Mouse (Mus musculus): ENCODE measurements around the gene Inip.

The Inip gene

DNA sequence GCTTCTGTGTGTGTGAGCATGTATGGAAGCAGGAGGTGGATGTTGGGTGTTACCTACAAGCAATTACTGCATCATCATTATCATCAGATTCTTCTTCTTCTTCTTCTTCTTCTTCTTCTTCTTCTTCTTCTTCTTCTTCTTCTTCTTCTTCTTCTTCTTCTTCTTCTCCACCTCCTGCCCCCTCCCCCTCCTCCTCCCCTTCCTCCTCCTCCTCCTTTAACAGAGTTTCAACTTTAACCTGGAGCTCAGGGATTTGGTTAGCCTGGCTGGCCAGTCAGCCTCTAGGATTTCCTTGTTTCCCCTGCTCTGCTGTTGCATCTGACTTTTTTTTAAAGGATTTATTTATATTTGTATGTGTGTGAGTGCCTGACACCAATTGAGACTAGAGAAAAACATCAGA lies at the start of gene Inip:
Gene Inip (minus strand): TSS at position 101 of the 400 bp plus-strand sequence.
- DNase-seq = no peak

DNA sequence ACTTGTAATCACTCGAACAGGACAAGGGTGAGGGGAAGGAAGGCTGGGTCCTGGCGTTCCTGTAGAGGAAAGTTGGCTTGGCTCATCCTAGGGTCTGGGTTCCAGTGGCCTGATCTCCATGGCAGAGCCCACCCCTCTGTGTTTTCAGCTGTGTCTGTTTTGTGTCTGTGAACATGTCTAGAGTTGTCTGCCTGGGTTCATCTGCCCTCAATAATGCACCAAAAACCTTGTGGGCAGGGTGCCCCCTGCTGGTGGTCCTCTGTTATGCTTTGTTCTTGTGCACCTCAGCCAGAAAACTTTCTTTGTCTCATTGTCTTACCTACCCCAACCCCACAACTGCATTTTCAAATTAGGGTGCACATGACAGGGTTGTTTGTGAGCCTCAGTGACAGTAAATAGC lies 48.8 kb upstream of the Inip start:
- DNase-seq = peak; percentile 75

DNA sequence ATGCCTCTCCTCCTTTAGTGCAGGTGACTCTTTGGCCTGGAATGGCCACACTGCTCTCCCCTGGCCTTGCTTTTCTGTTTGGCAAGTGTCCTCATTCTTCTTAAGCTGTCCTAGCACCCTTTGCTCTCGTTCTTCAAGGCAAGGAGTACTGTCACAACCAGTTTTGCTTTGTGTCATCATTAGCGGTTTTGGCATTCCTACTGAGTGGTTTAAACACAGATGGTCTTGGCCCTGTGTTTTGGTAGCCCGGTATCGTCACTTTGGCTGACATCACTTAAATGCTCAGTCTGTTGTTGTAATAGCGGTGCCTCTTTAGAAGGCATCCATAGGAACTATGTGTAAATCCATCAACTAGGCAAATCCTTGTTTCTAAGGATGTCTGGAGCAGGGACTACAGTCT lies 46.1 kb upstream of the Inip start:
- no peak for DNase-seq

DNA sequence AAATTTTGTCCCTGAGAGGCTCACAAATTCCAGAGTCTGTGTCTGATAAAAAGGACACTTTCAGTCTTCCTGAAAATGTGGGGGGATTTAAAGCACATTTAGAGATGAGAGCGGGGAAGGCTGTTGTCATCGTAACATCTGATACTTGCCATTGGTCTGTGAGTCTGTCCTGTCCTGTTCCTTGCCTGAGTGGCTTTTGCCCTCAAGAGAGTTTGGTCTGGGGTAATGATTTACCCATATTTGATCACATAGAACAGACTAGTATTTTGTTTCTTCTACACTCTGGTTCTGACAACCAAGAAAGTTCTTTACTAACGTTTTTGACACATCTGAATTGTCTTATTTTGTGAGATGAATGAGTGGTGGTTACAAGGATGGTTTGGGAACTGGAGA lies 43.9 kb upstream of the Inip start:
- DNase-seq = no peak

DNA sequence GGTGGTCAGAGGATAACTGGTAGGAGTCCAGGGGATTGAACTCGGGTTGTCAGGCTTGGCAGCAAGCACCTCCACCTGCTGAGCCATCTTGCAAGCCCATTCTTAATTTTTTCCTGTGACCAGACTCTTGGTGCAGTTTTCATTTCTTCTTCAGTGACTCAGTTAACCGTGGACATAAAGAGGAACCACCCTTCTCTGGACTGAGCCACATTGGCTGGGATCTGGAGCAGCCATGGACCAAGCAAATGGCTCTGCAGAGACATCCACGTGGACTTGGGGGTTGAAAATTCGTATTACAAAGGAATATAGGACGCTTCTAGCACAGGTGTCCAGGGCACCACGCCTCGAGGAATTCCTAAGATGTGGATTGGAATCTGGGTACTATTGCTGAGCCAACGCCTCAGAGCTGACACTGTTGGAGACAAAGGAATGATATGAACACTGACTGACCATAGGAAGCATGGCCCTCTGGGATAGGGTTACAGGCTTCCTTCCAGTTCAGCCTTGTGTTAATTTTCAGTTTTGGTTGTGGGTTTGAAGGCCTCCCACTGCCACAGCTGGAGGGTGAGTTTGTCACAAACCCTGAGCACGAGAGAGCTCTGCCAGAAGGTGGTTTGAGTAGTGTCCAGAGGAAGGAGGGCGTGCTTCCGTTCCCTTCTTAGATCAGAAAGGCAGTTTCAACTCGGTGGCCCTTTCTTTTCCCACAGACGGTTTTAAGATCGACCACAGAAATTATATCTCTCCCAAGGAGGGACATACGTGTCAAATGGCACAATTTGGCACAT lies 43.3 kb upstream of the Inip start:
- DNase-seq = no peak

DNA sequence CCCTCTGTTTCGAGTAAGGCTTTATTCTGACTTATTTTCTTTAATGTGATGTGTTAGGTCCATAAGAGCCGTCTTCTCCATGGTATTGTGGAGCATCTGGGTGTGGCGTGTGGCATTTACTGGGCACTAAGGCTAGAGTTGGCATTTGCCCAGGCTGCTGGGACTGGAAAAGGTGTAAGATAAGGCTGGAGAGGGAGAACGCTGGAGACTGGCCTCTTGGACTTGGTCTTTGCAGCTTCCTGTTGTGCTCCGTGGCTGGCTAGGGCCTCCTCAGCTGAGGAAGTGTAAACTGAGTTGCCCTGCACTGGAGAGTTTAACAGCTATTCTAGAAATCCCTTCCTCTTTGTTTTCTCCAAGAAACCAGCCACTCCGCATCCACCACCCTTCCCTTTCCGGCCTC lies 36.3 kb upstream of the Inip start:
- no peak for DNase-seq

DNA sequence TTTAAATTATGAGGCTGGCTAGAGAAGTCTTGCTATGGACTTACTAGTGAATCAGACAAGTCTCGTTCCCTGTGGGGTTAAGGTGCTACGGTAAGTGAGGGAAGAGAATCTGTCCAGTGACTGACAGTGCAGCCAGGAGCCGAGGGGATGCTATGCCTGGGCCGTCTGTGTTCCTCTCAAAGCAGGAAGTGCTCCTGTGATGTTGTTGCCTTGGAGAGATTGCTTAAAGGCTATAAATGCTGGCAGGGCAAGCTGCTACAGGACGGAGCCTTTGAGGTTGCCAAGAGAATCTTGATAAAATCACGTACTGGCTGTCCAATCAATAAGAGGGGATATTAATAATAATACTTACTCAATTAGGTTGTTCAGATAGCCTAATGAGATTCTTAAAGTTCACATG lies 31.4 kb upstream of the Inip start:
- DNase-seq = no peak

DNA sequence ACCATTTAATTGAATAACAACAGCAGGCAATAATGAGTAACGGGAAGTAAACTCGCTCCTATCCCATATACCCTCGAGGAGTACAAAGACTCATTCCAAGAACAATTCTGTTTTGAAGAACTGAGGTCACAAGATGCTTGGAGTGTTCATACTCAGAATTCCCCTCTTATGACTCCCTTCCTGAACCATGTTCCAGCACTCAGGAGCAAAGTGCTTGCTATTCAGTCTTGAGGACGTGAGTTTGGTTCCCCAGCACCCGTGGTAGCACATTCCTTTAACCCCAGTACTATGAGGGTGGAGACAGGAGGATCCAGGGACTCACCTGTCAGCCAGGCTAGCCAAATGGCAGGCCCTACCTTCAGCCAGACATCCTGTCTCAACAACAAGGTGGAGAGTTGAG lies 29.6 kb upstream of the Inip start:
- DNase-seq = no peak

DNA sequence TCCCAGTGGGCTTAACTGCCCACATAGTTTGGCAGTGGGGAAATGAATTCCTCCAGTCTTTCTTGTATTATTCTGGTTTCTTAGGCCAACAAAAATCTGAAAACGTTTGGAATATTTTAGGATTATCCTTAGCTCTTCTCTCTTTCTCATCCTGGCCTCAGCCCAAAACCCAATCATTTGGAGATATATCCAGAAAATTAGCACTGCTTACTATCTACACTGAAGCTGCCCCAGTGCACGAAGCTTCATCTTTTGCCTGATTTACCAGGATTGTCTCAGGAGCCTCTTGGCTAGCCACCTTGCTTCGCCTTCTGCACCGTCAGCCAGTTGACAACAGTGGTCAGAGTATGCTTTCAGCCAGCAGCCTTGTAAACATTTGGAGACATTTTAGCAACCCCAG lies 27.7 kb upstream of the Inip start:
- DNase-seq = no peak

DNA sequence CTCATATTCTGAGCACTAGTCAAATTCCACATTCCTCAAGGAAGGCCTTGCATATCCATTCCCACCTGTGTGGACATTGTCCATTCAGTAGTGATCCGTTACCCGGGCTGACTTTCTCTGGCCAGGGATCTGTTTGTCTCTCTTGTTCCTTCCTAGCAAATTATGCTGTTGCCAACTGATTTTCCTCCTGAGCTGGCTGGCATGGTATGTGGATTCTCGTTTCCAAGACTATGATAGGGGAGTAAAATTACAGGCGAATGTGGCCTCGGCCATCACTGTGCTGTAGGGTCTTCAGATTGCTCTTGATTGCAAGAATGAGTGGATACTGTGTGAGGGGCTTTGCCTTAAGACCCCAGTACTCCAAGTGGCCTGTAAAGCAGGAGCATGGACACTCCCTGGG lies 25.0 kb upstream of the Inip start:
- peak; percentile 79 for DNase-seq

DNA sequence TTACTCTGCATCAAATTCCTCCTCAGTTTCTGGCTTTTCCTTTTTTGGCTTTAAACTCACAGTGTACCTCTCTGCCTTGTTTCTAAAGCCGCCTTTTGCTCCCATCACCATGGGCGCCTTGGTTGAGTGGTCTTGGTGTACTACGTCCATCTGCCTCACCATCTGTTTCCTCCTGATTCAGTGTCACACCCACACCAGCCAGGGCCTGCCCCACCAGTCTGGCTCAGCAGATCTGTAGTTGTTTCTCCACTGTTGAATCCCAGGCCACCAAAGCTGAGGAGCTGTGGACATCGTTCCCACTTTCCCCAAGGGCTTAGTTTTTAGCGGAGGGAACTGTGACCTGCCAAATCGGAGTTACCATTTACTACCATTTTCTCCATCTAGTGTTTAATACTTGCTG lies 24.2 kb upstream of the Inip start:
- DNase-seq = peak; percentile 91

DNA sequence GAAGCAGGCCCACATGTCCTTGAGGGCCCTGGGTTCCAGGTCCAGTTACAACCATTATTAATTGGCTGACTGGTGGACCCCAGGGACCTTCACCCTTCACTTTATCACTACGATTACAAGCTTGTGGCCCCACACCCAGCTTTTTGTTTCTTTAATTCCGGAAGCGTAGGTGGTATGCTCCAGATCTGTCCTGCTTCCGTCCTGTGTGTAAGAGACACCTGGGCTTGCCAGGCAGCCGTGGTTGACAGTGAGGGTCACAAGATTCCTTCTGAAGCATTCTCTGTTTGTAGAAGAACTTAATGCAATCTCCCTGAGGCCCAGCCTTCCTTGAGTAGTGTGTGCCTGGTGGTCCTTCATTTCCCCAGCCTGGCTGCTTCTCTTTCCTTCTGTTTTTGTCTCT lies 23.5 kb upstream of the Inip start:
- no peak for DNase-seq

DNA sequence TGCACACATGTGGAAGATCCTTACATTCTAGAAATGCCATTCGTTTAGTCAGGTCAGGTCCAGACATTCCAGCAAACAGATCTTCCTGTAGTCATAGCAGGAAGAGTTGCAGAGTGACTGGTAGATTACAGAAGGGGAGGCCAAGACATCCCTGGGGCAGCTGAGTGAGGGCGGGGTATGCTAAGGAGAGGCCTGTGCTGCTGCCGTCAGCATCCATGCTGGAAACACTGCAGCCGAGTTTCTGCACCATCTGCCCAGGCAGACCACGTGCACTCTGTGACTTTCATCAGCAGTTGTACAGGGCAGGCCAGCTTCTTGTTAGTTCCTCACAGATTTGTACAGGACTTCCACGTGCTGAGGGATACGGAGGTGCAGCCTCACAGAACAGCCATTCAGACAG lies 22.1 kb upstream of the Inip start:
- DNase-seq = peak; percentile 73

DNA sequence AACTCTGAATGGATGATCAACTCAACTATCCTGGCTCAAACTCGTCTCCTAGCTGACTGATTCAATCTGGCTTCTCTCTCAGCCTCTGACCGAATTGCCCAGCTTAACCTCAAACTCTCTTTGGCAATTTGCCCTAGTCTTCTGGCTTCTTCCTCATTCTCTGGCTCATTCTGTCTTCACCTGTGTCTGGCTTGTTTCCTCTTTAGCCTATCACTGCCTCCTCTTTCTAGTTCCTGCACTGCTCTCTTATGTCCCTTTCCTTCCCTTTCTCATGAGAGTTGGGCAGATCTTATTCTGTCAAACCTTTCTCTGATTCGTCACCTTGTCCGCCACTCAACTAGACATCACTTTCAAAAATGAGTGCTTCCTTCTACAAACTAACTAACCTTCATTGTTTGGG lies 20.7 kb upstream of the Inip start:
- no peak for DNase-seq

DNA sequence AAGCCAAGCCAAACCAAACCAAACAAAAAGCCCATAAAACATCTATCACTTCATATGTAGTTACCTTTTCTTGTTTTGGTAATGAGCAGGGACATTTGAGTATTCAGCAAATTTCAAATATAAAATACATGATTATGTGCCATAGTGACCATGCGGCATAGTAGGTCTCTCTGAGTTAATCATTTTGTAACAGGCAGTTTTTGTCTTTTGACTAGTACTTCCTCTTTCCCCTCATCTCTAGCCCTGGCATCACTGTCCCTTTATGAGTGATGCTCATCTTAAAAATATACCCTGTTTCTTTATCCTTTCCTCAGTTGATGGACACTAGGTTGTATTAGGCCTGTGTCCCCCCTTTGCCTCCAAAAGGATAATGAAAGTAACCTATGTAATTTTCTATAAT lies 20.1 kb upstream of the Inip start:
- DNase-seq = no peak

DNA sequence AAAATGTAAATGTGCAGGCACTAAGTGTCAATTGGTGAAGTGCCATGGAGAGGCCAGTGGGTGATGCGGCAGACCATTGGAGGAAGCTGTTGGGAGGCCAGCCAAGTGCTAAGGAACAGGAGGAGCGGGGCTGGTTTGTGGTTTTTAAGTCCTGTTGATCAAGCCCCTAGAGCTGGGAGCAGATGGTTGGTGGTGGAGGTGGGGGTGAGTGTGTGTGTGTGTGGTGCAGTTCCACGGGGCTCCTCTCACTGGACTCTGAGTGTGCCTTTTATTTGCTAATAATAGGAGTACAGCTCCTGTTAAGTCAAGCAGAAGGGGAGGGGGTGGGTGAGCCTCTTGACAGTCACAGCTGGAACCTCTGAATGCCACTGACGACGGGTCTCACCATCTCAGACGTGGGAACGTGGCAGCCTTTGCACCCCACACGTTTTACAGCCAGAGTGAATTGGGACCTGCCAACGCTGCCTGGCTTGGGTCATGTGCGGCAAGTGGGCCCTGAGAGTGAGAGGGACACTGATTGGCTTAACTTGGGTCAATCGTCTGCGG lies 18.2 kb upstream of the Inip start:
- DNase-seq = peak; percentile 48

DNA sequence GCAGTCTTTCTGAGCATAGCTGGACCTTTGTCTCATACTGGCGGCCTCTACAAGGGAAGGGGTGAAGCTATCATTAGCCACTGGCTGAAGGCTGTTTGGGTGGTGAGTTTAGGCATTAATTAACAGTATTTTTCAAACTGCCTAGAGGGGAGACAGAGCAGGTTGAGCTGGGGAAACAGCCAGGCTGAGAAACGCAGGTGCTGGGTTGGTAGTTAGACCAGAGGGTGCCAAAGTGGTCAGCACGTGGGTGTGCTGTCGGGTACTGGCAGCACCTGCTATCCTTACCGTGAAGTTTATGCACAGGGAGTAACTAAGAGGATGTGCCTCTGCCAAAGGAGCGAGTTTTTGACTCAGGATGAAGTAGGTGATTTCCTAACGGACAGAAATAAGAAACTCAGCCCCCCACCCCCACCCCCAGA lies 17.7 kb upstream of the Inip start:
- DNase-seq = peak; percentile 48

DNA sequence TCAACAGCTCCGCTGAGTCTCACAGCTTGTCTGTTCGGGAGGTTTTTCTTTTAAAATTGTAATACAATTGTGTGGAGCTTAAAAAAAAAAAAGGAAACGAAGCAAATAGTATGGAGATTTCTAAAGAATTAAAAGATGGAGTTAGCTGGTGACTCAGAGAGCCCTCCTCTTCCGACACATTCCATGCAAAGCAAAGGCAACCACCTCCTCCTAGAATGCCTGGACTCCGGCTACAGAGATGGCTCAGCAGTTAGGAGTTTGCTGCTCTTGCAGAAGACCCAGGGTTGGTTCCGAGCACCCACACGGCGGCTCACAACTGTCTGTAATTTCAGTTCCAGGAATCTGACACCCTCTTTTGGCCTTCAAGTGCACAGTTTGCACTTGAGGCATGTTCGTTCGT lies 17.1 kb upstream of the Inip start:
- DNase-seq = no peak

DNA sequence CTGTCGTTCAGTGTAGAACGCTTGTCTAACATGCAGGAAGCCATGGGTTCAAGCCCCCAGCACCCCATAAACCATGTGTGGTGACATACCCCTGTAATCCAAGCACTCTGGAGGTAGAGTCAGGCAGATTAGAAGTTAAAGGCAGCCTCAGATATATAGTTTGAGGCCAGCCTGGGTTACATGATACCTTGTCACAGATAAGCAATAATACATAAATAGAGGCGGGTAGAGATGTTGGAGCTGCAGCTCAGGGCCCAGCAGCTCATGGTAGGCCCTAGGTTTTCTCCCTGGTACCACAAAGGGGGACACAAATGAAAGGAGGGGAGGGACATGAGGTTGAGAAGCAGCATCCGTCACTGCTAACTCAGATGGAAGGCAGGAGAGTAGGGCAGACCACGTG lies 16.4 kb upstream of the Inip start:
- no peak for DNase-seq

DNA sequence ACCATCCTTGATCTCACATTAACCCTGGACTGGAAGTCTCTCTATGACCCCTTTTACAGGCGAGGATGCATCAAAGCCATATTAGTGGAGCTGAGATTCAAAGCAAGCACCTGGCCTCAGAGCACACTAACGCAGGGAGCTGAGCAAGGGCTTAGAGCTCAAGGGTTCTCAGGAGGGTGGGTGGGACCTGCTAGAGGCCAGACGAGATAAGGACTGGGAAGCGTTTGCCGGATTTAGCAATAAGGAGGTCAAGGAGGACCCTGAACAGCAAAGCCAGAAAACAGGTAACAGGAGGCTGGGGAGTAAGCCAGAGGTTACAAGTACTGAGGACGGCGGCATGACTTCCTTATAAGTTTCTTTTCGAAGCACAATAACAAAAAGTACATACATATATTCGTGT lies 15.1 kb upstream of the Inip start:
- DNase-seq = no peak

DNA sequence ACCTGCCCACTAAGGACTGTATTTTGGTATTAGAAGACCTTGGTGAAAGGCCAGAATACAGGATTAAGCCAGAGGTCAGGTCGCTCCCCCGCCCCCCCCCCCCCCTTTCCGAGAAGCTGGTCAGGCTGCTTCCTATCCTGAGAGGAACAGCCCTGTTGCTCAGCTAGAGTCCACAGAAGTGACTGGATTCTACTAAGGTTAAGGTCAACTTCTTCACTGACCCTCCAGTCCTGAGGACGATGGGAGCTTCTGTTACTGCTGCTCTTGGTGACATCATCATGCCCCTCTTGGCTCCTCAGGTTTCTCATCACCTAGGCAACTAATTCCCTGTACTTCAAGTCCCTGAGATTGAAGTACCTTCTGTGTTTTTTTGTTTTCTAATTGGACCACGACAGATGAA lies 14.6 kb upstream of the Inip start:
- no peak for DNase-seq

DNA sequence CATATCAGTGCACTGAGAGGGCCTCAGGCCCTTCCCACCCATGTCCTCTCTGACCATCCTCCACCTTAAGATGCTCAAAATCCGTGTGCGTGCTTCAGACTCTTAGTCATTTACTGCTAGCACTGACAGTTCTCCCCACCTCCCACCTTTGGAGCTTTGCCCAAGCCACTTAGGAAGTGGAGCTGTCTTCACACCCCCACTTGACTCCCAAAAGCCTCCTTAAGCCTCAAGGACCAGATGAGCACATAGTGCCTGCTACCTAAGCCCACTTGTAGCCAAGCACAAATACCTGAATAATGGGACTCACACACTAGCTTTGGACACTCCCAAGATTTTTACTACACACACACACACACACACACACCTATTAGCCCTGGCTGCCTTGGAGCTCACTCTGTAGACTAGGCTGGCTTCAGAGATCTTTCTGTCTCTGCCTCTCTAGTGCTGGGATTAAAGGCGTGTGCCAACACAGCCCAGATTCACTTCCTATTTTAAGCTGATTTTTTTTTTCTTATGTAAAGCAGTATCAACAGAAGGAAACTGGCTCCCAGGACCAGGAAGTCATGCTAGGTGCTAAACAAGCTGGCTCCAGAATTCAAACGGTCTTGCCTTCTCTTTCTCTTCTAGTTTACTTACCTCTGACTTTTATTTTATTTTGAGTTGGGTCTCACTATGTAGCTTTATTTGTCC lies 13.9 kb upstream of the Inip start:
- no peak for DNase-seq

DNA sequence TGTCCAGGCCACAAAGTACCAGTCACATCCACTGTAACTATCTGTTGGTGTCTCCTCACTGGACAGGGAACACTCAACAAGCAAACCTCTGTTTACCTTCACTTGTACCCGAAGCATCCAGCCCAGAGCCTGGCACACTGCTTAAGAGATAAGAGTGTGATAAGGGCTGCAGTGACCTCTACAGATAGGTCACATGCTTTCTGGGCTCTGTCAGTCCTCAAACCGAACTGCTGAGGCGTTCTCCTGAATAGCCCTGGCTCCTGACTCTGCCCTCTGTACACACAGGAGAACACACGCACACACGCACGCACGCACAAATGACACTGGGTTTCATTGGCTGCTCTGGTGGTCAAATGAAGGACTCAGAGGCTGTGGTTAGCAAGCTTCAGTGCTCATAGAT lies 12.7 kb upstream of the Inip start:
- no peak for DNase-seq

DNA sequence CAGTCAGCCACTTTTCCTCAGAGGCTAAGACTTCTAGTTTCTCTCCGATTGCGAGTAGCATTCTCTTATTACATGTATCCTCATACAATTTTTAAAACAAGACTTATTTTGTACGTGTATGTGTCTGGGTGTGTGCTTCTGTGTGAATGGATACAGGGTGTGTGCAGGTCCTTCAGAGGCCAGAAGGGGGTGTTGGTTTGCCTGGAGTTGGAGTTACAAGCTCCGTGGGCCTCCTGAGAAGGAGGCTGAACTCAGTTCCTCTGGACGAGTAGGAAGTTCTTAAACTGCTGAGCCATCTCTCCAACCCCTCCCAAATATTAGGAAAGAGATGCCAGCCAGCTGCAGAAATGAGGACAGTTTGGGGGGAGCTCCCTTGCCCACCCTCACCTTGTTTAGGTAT lies 7.0 kb upstream of the Inip start:
- no peak for DNase-seq

DNA sequence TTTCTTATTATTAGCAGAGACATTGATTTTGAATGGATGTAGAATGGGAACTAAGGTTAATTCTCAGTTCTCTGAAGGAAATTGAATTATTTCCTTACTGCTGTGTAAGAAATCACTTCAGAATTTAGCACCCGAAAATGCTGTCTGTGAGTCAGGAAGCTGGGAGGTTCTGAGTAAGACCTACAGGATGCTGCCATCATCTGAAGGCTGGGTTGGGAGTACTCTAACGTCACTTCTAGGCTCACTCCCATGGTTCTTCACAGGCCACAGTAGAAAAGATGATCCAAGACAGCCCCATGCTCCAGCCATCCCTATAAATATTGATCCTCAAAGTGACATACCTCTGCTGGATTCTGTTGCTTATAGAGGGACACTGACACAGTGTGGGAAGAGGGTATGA lies 6.1 kb upstream of the Inip start:
- DNase-seq = no peak

Data from cerebellum, adult 11 months (tissue).